Mouse (Mus musculus): ENCODE measurements around the gene Ndrg2. TPM values are rescaled to one million over a fixed set of nuclear protein-coding genes. Genes with fewer than 3 reads are reported as not detected.
"Not testable (repeated sequence)": the region's sequence is repeated elsewhere in the genome, so short reads cannot be mapped to it uniquely, and the experiment has no call there.

Ndrg2 gene
- polyA plus RNA-seq, 1 experiment from 2014 or later, result 267 TPM

- no peak for ATAC-seq (ENCODE audit: low FRiP score, low read depth)
- Histone ChIP-seq H3K4me1 (replicated peaks) (no peaks in the 10 kb centered on the region), H3K4me2 (no peak within 1 kb of the TSS), H3K9ac (no peak within 1 kb of the TSS), H3K4me3 (no peak within 1 kb of the TSS), H3K27ac (replicated peaks) (no peak within 1 kb of the TSS), H3K36me3 (peaks cover 50% of the 10 kb centered on the region), H3K27me3 (no peaks in the 10 kb centered on the region), H3K9me3 (no peaks in the 10 kb centered on the region)
- 93% methylated on average over 9 of the region's 9 CpGs for WGBS
Measured at GRCm38 (mm10) chr14:51892191-51892939, 21.6 kb downstream of the Ndrg2 start, which contains the start of gene Slc39a2. Gene Slc39a2, plus strand, starts transcription at chr14:51892889.

GRCm38 (mm10) chr14:51889833-51890232 lies 24.1 kb downstream of the Ndrg2 start:
- Histone ChIP-seq H3K4me3 (no peak overlapping the region), H3K4me1 (replicated peaks) (peaks cover 16% of the 10 kb centered on the region), H3K4me2 (no peak overlapping the region), H3K9ac (no peak overlapping the region), H3K27ac (replicated peaks) (no peak overlapping the region), H3K36me3 (peaks cover 56% of the 10 kb centered on the region), H3K9me3 (no peaks in the 10 kb centered on the region), H3K27me3 (no peaks in the 10 kb centered on the region)
- ATAC-seq (ENCODE audit: low FRiP score, low read depth), result no peak
- WGBS, result 92% methylated on average over 6 of the region's 6 CpGs

- H3K4me1 ChIP-seq (replicated peaks), result peaks cover 18% of the 10 kb centered on the region
- H3K4me2 ChIP-seq, result peak overlapping the region; percentile 61
- WGBS, result 53% methylated on average over 6 of the region's 6 CpGs
- H3K27ac ChIP-seq (replicated peaks), result no peak overlapping the region
- ATAC-seq (ENCODE audit: low FRiP score, low read depth), result no peak
- H3K36me3 ChIP-seq, result peaks cover 43% of the 10 kb centered on the region
- H3K4me3 ChIP-seq, result peak overlapping the region; percentile 69
- peak overlapping the region; percentile 79; the same call in 1 of the 2 replicates for H3K9ac ChIP-seq
- no peaks in the 10 kb centered on the region for H3K27me3 ChIP-seq
- no peaks in the 10 kb centered on the region for H3K9me3 ChIP-seq
Measured at GRCm38 (mm10) chr14:51886051-51886450, 27.9 kb downstream of the Ndrg2 start.

GRCm38 (mm10) chr14:51884598-51885331 lies 29.2 kb downstream of the Ndrg2 start, which contains the start of gene Mettl17:
Gene Mettl17, plus strand, starts transcription at chr14:51884842.
- peak within 1 kb of the TSS; percentile 69 for H3K4me3 ChIP-seq
- H3K36me3 ChIP-seq, result peaks cover 31% of the 10 kb centered on the region
- ATAC-seq (ENCODE audit: low FRiP score, low read depth), result peak; percentile 99

GRCm38 (mm10) chr14:51884031-51884544 lies 29.9 kb downstream of the Ndrg2 start:
- Histone ChIP-seq H3K9me3 (no peaks in the 10 kb centered on the region), H3K4me3 (peak overlapping the region; percentile 69), H3K27ac (replicated peaks) (peak overlapping the region; percentile 78), H3K4me1 (replicated peaks) (peaks cover 18% of the 10 kb centered on the region), H3K27me3 (no peaks in the 10 kb centered on the region), H3K9ac (peak overlapping the region; percentile 21; the same call in 1 of the 2 replicates), H3K36me3 (peaks cover 24% of the 10 kb centered on the region), H3K4me2 (peak overlapping the region; percentile 61)
- peak; percentile 13; the same call in 1 of the 2 replicates for ATAC-seq (ENCODE audit: low FRiP score, low read depth)
- WGBS, result 2% methylated on average over 14 of the region's 14 CpGs

More at GRCm38 (mm10) chr14:51884598-51885331, 29.2 kb downstream of the Ndrg2 start, which contains the start of gene Mettl17:
- WGBS, result under 1% methylated on average over 43 of the region's 43 CpGs
- Histone ChIP-seq H3K9me3 (no peaks in the 10 kb centered on the region), H3K4me2 (peak within 1 kb of the TSS; percentile 61), H3K27ac (replicated peaks) (peak within 1 kb of the TSS; percentile 78), H3K9ac (peak within 1 kb of the TSS; percentile 79), H3K4me1 (replicated peaks) (peaks cover 18% of the 10 kb centered on the region), H3K27me3 (no peaks in the 10 kb centered on the region)

- H3K4me2 ChIP-seq, result peak overlapping the region; percentile 61
- peak; percentile 23 for ATAC-seq (ENCODE audit: low FRiP score, low read depth)
- 2% methylated on average over 4 of the region's 4 CpGs for WGBS
- H3K9ac ChIP-seq, result no peak overlapping the region
- H3K27ac ChIP-seq (replicated peaks), result peak overlapping the region; percentile 78
- peak overlapping the region; percentile 69 for H3K4me3 ChIP-seq
- H3K36me3 ChIP-seq, result peaks cover 19% of the 10 kb centered on the region
- H3K27me3 ChIP-seq, result no peaks in the 10 kb centered on the region
- no peaks in the 10 kb centered on the region for H3K9me3 ChIP-seq
- H3K4me1 ChIP-seq (replicated peaks), result peaks cover 18% of the 10 kb centered on the region
Measured at GRCm38 (mm10) chr14:51883527-51884030, 30.4 kb downstream of the Ndrg2 start.

GRCm38 (mm10) chr14:51877517-51877916 lies 36.4 kb downstream of the Ndrg2 start:
- ATAC-seq (ENCODE audit: low FRiP score, low read depth), result no peak
- no peaks in the 10 kb centered on the region for H3K9me3 ChIP-seq
- H3K4me1 ChIP-seq (replicated peaks), result no peaks in the 10 kb centered on the region
- WGBS, result 87% methylated on average over 3 of the region's 3 CpGs
- no peak overlapping the region for H3K27ac ChIP-seq (replicated peaks)
- H3K9ac ChIP-seq, result no peak overlapping the region
- H3K27me3 ChIP-seq, result no peaks in the 10 kb centered on the region
- H3K36me3 ChIP-seq, result no peaks in the 10 kb centered on the region
- H3K4me2 ChIP-seq, result no peak overlapping the region
- H3K4me3 ChIP-seq, result no peak overlapping the region

- 78% methylated on average over 9 of the region's 9 CpGs for WGBS
- H3K9me3 ChIP-seq, result no peaks in the 10 kb centered on the region
- no peaks in the 10 kb centered on the region for H3K36me3 ChIP-seq
- no peak overlapping the region for H3K4me2 ChIP-seq
- no peak overlapping the region for H3K9ac ChIP-seq
- H3K27ac ChIP-seq (replicated peaks), result no peak overlapping the region
- no peaks in the 10 kb centered on the region for H3K4me1 ChIP-seq (replicated peaks)
- ATAC-seq (ENCODE audit: low FRiP score, low read depth), result no peak
- H3K4me3 ChIP-seq, result no peak overlapping the region
- no peaks in the 10 kb centered on the region for H3K27me3 ChIP-seq
Measured at GRCm38 (mm10) chr14:51871741-51872140, 42.2 kb downstream of the Ndrg2 start.

GRCm38 (mm10) chr14:51870756-51871155 lies 43.2 kb downstream of the Ndrg2 start:
- H3K36me3 ChIP-seq, result no peaks in the 10 kb centered on the region
- H3K4me2 ChIP-seq, result no peak overlapping the region
- ATAC-seq (ENCODE audit: low FRiP score, low read depth), result no peak
- H3K9me3 ChIP-seq, result no peaks in the 10 kb centered on the region
- no peak overlapping the region for H3K9ac ChIP-seq
- H3K4me1 ChIP-seq (replicated peaks), result no peaks in the 10 kb centered on the region
- 85% methylated on average over 2 of the region's 2 CpGs for WGBS
- H3K4me3 ChIP-seq, result no peak overlapping the region
- H3K27me3 ChIP-seq, result no peaks in the 10 kb centered on the region
- no peak overlapping the region for H3K27ac ChIP-seq (replicated peaks)

- WGBS, result 15% methylated on average over 1 of the region's 1 CpGs
- not testable (repeated sequence) for H3K4me2 ChIP-seq; H3K27ac ChIP-seq (replicated peaks); H3K27me3 ChIP-seq; ATAC-seq (ENCODE audit: low FRiP score, low read depth); H3K4me1 ChIP-seq (replicated peaks); H3K9me3 ChIP-seq; H3K36me3 ChIP-seq; H3K4me3 ChIP-seq; H3K9ac ChIP-seq
Measured at GRCm38 (mm10) chr14:51863603-51864002, 50.4 kb downstream of the Ndrg2 start.

- H3K9me3 ChIP-seq; H3K36me3 ChIP-seq; H3K4me1 ChIP-seq (replicated peaks); H3K27ac ChIP-seq (replicated peaks); H3K4me3 ChIP-seq; H3K27me3 ChIP-seq; H3K4me2 ChIP-seq; H3K9ac ChIP-seq; ATAC-seq (ENCODE audit: low FRiP score, low read depth): not testable (repeated sequence)
- WGBS, result 81% methylated on average over 7 of the region's 7 CpGs
Measured at GRCm38 (mm10) chr14:51855280-51855679, 58.7 kb downstream of the Ndrg2 start.

Measured in hindbrain, embryonic 15.5 days (tissue).